Mouse (Mus musculus): ENCODE data around the gene Rps2.
A peak's percentile ranks its signal among the peaks of the same experiment; 100 is the strongest.
"Not testable (repeated sequence)": the region's sequence is repeated elsewhere in the genome, so short reads cannot be mapped to it uniquely, and the experiment has no call there.

Gene Rps2

DNA sequence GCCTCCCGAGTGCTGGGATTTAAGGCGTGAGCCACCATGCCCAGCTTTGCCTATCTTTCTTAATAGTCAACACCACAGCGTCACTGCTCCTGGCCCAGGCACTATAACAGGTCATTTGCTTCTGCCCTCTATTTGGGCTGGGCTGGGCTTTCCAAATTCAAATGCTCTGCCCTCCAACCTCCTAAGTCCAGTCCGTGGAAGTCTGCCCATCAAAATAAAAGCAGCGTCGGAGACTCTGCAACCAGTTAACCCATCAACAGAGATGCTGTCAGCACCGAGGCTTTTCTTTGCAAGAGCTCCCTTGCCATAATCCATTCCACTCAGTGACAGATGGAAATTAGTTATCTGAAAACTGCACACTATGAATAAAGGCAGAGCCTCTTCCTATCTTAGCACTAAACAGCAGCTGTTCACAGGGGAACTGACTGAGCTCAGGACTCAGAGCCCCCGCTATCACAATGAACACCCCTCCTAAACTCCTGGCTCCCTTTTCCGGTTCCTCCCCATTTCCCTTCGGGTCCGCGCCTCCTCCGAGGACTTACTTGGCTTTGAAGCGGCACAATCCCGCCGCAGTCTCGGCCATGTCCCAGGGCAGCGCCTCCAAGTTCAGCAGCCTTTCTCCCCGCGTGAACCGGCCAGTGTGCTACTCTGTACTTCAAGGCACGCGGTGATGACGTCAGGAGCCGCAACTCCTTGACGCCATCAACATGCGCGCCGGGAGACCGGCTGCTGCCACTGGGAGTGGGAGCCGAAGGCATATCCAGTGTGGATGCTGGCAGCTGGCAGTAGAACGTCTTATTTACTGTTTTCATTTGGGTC, 10.7 kb upstream of the Rps2 start, which contains the start of gene Tbl3:
Gene Tbl3, minus strand, starts transcription at position 679 of the 819 bp plus-strand sequence.
- DNase-seq, result peak; percentile 96

DNA sequence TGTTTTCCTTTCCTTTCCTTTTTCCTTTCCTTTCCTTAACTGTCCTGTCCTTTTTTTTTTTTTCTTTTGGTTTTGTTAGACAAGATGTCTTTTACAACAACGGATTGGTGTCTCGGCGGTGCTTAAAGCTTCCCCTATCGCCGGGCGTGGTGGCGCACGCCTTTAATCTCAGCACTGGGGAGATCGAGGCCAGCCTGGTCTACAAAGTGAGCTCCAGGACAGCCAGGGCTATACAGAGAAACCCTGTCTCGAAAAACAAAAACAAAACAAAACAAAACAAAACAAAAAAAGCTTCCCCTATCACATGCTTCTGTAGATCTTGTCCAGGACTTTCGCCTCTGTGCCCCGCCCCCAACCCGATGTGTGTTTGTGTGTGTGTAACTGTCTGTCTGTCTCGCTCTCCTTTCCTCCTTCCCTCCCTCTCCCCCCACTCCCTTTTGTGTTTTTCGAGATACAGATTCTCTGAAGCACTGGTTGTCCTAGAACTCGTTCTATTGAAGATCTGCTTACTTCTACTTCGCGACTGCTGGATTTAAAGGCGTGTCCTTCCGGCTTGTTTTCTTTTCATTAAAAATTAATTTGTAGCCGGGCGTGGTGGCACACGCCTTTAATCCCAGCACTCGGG, 10.0 kb upstream of the Rps2 start:
- no peak for DNase-seq

DNA sequence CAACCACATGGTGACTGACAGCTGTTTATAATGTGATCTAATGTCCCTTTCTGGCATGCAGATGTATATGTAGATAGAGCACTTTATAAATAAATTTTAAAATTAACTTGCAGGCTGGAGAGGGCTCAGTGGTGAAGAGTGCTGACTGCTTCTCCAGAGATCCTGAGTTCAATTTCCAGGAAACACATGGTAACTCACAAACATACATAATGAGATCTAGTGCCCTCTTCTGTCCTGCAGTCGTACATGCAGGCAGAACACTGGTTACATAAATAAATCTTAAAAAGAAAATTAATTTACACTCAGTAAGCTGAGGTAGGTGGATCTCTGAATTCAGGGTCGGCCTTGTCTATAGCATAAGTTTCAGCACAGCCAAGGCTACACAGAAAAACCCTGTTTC, 9.3 kb upstream of the Rps2 start:
- peak; percentile 52 for DNase-seq

DNA sequence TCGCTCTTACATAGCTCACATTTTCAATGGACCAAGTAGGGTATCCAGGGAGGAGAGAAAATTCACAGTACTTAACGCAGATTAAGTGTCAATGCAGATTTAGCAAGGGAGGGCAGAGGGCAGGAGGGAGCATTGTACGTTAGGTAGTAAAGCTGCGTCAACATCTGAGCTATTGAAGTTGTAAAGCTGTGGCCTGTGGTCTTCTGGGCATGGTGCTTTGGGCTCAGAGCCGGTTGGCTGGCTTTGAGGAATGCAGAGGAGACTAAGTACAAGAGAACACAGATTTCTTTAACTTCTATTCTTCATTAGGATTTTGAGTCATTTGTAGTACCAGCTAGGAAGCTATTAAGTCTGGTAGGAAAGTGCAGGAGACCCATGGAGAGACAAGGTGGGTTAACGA, 2.4 kb upstream of the Rps2 start:
- DNase-seq, result no peak

DNA sequence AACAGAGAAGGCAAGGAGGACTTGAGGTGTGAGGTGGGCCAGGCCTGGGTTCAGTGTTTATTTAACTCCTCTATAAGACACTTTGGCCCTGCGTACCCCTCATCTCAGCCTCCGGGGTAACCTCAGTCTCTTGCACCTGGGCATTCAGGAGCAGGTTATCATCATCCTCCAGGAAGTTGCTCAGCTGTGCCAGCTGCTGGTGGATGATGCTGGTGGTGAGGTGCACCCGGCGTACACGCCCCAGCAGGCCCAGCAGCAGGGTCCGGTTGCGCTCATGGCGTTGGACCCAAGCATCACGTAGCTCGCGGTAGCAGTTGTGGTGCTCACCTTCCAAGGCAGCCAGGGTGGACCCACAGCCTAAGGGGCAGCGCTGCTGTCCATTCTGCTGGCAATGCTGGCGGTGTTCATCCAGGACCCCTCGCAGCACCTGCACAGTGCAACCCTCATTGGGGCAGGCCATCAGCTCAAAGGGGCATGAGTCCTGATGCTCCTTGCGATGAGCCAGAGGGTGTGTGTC, 1.7 kb upstream of the Rps2 start:
- DNase-seq, result no peak

DNA sequence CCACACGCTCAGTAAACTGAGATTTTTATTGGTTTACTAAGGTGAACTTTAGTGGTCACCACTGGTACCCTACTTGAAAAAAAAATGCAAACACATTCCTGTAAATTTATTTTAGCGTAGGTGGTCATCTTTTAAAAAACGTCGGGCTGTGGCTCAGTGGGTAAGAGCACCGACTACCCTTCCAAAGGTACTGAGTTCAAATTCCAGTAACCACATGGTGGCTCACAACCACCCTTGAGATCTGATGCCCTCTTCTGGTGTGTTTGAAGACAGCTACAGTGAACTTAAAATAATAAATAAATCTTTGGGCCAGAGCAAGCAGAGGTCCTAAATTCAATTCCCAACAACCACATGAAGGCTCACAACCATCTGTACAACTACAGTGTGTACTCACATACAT, 1.0 kb downstream of the Rps2 start:
- DNase-seq, result not testable (repeated sequence)

DNA sequence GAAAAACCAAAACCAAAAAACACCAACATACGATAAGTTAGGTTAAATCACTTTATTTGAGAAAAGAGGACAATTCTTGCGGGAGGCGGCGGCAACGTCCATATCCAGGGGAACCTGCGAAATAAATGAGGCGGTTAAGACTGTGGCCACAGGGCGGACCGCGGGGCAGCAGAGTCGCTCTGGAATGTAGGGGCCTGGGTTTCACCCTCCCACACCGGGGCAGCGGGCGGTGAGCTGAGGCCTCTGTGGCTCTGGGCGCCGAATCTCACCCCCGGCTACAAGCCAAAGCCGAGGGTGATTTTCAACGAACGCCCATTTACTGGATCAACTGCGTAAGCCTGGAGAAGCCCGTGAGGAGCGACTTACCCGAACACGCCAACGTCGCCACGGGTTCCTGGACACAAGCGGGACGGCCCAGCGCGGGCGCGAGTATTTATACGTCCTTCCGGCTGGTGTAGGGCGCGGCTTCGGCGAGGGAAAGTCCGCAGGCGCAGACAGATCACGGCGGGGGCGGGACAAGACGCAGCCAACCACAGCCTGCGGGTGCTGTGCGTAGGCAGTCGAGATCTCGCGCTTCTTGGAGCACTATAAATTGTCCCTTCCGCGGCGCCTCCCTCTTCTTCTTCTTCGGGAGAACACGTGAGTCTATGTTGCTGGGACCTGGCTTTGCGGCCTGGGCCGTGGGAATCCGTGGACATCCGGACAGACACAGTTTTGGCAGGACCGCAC, 1.7 kb downstream of the Rps2 start:
- DNase-seq, result peak; percentile 99

DNA sequence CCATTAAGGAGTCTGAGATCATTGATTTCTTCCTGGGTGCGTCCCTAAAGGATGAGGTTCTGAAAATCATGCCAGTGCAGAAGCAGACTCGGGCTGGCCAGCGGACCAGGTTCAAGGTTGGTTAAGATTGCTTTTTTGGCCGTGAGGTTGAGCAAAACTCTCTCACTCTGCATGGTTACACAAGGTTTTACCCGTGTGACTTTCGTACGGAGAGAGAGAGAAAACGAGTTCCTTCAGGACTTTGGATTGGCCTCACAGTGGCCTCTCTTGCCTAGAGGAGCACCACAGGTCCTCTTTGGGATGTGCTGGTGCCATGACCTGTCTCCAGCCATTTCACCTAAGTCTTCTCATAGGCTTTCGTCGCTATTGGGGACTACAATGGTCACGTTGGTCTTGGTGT, 2.7 kb downstream of the Rps2 start:
- DNase-seq, result not testable (repeated sequence)

DNA sequence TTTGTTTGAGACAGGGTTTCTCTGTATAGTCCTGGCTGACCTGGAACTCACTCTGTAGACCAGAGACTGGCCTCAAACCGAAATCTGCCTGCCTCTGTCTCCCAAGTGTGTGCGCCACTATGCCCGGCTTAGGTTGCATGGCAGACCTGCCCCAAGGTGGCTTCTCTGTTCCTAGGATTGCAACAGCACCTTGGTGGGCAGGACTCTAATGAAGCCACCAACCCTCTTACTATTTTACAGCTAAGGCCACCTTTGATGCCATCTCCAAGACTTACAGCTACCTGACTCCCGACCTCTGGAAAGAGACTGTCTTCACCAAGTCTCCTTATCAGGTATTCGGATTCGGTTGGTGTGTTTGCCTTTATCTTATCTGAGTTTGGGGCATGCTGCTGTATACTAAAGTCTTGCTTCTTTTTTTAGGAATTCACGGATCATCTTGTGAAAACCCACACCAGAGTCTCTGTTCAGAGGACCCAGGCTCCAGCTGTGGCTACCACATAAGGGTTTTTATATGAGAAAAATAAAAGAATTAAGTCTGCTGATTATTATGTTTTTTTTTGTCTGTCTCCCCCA, 3.6 kb downstream of the Rps2 start:
- DNase-seq, result not testable (repeated sequence)

DNA sequence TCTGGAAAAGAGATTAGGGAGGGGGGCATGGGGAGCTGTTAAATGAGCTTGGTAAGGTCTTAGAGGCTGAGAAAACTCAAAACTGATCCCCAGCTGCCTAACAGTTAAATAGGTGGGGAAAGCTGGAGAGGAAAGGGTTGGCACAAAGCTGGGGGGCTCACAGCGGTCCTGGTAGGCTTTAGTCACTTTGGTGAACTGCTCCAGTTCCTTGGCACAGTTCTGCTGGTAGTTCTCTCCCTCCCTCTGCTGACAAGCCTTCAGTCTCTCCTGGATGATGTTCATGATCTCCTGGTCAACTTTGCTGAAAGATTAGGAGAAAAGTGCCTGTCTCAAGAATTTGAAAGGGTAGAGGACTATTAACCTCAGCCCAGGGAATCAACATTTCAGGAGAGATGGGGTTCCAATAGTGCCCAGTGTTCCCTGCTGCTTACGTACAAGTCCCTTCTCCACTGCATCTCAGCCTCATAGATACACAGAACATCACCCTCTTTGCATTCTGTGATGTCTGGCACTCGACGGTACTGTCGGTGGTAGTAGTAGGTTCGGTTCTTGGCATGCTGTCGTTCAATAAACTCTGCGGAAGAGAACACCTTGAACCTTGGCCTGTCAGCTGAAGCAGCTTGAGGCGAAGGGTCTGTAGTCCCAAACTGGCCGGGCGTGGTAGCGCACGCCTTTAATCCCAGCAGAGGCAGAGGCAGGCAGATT, 4.5 kb downstream of the Rps2 start:
- DNase-seq, result no peak

DNA sequence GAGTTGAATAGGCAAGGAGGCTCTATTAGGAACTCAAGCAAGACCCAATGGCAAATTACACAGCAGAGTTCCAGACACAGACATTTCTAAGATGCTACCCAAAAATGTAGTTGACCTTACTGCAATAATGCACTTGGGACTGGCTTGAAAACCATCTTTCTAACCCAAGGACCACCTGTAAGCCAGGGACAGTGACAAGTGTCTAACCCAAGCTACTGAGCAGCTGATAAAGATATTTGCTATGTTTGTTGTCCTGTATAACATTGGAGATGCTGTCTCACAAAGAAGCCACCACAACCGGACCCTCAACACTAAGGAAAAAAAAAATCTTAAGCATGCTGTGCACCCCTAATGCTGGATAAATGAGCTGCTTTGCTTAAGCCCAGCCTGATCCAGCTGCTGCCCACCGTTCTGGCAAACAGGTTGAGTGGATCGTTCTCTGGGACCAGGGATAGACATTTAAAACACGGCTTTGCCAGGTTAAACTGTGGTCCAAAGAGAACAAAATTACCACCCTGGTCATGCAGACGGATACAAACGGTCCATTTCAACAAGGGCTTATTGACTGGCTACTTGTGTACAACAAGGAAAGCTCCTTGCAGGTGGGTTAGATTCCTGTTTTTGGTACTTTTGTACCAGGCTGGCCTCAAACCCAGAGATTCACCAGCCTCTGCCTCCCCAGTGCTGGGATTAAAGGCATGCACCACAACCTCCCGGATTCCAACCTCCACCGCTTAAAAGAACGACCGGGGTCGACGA, 5.4 kb downstream of the Rps2 start:
- no peak for DNase-seq

DNA sequence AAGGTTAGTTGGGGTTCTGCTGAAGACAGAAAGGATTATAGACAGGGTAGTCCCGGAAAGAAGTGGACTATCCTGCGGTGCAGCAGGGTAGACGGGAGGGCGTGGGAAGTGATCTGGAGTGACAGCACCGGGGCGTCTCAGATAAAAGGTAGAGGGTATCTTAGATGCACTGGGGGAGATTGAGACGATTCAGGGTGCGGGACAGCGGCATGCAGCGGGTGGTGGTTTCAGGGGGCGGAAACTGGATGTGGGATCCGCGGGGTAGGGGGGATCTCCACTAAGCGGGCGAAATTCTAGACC, 5.9 kb downstream of the Rps2 start:
- DNase-seq, result no peak

DNA sequence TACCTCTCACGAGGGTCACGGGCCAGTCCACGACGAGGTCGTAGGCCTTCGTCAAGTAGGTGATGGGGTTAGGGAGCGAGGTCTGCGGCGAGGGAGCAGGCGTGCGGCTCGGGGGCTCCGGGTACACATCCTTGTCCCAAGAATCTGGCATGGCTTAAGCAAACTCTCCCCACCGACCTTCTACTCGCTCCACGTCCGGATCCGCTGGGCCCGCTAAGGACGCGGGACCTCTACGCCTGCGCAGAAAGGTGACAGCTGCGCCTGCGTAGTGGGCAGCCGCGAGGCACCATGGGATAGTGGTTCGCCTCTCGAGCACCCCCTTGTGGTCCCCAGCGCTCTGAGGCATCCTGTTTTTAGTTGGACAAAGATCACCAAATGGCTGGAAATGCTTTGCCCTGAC, 6.3 kb downstream of the Rps2 start, which contains the start of gene Ndufb10:
Gene Ndufb10, minus strand, starts transcription at position 295 of the 400 bp plus-strand sequence.
- peak; percentile 95 for DNase-seq

DNA sequence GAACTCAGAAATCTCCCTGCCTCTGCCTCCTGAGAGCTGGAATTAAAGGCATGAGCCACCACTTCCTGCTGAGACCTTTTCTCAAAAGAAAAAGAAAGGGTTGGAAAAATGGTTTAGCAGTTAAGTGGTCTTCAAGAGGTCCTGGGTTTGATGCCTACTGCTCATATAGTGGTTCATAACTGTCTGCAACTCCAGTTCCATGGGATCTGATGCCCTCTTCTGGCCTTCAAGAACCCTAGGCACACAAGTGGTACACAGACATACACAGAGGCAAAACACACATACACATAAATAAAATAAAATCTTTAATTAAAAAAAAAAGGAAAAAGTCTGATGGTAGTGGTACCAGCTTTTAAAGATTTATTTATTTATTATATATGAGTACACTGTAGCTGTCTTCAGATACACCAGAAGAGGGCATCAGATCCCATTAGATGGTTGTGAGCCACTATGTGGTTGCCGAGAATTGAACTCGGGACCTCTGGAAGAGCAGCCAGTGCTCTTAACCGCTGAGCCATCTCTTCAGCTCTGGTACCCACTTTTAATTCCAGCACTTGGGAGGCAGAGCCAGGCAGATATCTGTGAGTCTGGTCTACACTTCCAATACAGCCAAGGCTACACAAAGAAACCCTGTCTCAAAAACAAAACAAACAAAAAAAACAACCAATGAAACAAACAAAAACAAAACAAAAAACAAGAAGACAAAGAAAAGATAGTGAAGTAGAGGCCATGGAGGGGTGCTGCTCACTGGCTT, 7.9 kb downstream of the Rps2 start:
- no peak for DNase-seq

DNA sequence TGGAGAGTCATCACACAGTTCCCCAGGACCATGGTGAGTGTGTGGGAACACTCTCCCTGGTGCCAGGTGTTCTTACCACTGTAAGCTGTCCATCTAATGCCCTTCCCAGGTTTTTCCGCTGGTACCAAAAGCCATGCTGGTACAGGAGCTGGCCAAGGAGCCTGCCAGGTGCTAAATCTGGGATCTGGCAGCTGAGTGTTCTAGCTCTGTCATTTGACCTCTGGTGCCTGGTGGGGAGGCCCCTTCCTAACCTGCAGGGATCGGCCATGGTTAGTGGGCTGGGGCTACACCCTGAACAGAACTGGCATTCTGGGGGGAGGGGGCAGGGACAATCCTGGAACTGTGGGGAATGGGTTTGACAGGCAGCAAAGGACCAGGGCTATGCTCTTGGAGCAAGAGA, 9.7 kb downstream of the Rps2 start, which contains the start of gene Rpl3l:
Gene Rpl3l, plus strand, starts transcription at position 203 of the 400 bp plus-strand sequence.
- no peak for DNase-seq

DNA sequence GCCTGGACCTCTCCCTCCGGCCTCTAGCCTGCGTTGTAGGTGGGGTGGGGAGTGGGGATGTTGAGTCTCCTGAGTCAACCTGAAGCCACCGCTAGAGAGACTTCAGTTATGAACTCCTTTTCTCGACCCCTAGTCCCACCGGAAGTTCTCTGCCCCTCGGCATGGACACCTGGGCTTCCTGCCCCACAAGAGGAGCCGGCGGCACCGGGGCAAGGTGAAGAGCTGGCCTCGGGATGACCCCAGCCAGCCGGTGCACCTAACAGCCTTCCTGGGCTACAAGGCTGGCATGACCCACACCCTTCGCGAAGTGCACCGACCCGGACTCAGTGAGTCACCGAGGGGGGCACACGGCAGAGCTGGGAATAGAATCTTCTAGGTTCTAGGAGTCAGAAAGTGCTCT, 10.3 kb downstream of the Rps2 start:
- DNase-seq, result no peak

DNA sequence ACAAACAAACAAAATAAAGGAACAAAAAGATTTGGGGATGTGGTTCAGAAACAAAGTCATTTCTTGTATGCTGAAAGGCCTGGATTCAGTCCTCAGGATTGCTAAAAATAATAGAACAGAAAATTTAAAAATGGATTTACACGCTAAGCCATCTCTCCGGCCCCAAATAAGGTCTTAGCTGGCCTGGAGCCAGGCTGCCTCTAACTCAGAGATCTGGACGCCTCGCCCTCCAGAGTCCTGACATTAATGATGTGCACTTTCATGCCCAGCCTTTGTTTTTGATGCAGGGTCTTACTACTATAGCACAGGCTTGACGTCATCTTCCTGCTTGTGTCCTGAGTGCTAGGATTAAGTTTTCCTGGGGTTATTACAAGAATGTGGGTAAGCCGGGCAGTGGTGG, 11.2 kb downstream of the Rps2 start:
- no peak for DNase-seq

DNA sequence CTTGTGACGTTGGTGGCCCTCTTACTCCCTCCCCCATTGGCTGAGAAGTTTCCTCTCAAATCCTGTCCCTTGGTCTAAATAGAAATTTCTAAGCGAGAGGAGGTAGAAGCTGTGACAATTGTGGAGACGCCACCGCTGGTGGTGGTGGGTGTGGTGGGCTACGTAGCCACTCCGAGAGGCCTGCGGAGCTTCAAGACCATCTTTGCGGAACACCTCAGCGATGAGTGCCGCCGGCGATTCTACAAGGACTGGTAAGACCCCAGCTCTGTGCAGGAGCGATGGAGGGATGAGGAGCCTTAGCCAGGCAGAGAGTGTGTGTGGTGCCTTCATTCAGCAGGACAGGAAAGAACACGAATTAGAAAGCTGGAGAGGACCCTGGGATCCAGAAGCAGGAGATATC, 12.9 kb downstream of the Rps2 start:
- no peak for DNase-seq

DNA sequence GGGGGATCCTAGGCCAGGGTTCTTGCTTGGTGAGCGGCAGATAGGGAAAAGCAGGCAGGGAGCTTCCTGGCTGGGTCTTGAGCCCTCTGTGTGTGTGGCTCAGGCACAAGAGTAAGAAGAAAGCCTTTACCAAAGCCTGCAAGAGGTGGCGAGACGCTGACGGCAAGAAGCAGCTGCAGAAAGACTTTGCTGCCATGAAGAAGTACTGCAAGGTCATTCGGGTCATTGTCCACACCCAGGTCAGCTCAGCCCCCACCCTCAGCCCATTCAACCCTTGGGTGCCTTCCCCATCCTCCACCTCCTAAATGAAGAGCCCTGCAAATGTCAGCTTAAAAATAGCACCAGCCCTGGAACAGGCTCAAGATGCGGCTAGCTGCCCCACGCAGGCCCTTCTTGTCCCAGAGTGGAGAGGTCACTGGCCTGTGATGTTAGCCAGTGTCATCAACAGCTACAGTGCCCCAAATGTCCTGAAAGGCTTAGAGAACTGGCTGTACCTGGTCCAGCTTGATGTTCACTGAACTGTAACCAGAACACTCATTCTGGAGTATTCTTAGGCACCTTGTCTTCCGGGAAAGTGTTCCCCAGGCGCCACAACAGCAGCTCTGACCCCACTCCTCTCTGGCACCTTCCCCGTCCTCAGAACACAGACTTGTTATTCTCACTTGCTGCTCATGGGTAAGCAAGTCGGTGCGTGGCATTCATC, 14.5 kb downstream of the Rps2 start:
- DNase-seq, result no peak

DNA sequence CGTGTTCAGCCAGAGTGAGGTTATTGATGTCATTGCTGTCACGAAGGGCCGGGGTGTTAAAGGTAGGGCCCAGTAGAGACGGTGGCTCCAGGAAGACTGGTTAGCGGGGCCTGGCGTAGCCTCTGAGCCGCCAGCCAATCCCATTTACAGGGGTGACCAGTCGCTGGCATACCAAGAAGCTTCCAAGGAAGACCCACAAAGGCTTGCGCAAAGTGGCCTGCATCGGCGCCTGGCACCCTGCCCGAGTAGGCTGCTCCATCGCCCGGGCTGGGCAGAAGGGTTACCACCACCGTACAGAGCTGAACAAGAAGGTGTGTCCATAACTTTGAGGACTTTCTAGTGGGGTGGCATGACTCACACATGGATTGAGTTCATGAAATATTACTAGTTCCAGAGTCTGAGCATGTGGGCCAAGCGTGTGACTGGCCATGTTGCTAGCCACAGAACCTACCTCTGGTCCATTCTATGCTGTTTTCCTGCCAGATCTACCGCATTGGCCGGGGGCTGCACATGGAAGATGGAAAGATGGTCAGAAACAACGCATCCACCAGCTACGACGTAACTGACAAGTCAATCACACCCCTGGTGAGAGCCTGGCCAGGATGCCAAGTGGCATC, 15.6 kb downstream of the Rps2 start:
- DNase-seq, result no peak

Measured in retina, postnatal 1 day (tissue).